Mouse (Mus musculus) 416B (cell line): ENCODE data around the gene Raet1e.
"Not testable (repeated sequence)": the region's sequence is repeated elsewhere in the genome, so short reads cannot be mapped to it uniquely, and the experiment has no call there.

ENCODE experiments used
- DNase-seq: peaks from one replicate; pipeline ENCODE4 v3.0.0; 2011; ENCODE audit warnings: low read depth

The Raet1e gene

DNA sequence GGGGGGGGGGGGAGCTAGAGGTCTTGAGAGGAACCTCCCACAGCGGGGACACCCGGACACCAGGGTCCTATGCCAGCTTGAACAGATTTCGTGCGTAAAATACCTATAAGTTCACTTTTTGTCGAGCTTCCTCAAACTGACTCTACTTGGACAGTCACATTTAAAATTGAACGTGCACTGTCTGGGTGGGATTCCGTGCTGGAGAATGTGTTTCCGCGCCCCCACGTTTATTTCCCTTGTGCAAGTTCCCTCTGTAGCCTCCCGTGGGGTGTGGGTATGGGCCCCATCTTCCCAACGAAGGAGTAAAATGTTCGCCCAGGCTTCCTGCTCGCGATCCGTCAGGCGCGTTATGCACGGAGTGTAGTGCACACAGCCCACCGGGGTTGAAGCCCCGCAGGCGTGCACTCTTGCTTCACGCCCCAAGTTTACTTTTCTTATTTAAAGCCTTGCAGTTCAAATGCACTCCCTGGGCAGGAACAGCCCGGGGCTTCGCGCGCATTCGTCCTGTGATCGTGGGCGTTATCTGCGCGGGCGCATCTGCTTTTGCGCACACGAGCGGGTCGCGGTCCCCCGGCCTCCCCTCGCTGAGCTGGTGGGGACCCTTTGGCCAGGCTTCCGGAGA, 115.4 kb downstream of the Raet1e start:
- DNase-seq: no peak

DNA sequence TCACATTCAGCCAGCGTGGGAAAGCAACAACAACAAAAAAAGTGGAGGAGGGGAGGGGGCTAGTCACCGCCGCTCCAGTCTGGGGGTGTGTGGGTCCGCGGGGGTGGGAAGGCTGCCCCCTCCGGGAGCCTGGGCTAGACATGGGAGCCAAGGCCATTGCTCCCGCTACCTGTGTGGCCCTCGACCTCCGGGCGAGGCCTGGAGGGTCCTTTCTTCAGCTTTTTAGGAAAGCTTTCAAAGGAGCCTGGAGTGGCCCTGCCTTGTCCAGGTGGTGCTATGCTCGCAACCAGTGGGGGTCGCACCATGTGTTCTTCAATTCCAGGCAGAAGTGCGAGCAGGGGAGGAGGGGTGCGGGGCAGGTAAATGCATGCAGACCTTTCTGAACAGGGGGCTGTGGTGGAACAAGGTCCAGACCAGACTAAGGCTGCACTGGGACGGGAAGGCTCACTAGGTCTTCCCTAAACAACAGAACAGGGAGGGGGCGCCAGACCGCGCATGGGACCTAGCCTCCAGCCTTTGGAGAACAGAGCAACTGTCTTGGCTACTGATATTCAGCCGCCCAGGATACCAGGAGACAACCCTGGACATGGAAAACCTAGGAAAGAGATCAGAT, 116.2 kb downstream of the Raet1e start:
- no peak for DNase-seq

DNA sequence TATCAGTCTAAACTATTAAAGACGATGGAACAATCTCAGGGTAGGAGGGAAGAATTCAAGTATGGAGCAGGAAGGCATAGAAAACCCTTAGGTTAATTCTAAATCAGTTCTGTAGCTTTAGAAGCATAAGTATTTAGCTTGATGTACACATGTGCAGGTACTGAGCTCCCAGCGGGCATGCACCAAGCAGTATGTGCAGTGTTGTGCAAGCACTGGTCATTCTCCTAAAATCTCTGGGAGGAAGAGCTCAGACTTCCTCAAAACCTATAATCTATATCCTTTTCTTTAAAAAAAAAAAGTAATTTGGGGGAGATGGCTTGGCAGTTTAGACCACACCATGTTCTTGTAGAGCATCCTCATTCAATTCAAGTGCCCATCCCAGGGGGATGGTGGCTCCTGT, 120.1 kb downstream of the Raet1e start:
- not testable (repeated sequence) for DNase-seq

DNA sequence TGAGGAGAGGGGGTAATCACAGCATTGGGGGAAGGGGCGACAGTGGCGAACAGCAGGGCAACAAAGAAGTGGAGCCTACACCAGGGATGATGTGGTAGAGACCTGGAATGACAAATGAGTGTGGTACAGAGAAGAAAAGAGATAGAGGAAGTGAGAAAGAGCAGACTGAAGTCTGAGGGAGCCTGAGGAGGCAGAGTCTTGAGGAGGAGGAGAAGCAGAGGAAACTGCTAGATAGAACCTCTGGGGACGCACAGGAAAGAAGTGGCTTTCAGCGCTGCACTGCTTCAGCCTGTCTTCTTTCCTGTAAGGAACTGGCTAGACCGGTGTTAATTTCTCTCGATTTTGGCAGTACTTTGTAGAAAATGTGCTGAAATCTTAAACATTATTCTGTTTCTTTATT, 124.4 kb downstream of the Raet1e start:
- DNase-seq: no peak

DNA sequence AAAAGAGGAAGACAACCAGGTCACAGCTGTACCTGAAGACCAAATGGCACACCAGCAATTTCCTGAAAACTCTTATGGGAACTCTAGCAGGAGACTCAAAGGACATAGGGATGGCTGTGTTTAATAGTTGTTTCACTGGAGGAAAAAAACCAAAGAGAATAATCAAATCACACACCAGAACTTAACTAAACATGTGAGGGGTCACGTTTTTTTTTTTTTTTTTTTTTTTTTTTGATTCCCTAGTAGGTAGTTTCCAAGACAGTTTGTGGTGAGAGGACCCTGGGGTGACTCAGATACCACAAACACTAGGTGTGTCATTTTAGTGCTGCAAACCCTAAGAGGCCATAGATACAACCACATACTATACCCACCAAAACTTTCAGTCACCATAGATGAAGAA, 137.3 kb downstream of the Raet1e start:
- no peak for DNase-seq

DNA sequence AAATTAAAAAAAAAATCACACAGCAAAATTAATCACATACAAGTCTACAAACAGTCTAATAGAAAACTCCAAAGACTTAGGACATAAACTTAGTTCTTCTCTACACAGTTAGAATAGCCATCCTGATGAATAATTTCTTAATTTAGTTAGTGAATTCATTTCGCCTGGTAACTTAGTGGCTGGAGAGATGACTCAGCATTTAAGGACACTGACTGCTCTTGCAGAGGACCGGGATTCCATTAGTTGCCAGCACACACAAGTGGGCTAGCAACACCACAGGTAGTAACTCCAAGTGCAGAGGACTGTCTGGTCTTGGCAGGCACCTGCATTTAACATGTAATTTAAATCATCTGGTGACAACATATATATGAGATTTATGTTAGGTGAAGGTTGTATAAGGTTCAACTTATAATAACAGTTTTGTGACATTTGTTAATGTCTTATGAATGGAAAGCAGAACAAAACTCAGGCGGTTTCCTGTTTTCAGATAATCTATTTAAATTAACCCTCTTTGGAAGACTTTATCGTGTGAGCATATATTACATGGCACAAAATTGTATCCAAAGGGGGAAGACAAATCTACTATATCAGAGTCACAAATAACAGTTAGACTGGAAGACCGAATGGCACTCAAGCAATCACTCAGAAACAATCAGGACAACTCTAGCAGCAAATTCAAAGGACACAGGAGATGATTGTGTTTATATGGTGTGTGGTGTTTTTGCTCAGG, 138.8 kb downstream of the Raet1e start:
- DNase-seq: peak; percentile 21

DNA sequence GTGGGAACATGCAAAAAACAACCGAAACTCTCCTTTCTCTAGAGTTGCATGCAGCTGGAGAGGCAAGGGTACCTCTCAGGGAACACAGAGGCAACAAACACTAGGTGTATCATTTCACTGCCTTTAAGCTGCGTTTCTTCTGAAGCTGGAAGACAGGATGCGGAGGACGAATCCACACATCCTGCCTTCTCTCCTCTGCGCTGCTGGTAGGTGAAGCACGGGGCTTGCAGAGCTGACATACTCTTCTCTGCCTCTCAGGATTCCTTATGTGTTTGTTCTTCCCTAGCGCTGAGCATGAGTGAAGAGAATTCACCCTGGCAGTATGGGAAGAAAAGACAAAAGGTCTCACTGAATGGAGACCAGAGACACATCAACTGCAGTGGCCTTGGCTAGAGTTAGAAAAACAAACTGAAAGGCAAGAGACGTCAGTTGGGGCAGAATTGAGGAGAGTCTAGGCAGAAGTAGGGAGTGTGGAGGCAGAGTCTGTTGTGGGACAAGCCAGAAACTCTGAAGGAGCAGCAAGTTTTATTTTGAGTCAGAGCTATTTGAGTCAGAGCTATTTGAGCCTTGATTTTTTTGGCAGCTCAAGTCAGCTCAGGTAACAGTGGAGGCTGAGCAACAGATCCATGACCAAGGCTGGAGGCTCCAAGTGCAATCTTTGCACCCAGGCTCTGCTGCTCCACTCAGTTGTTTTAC, 139.5 kb downstream of the Raet1e start:
- DNase-seq: no peak

DNA sequence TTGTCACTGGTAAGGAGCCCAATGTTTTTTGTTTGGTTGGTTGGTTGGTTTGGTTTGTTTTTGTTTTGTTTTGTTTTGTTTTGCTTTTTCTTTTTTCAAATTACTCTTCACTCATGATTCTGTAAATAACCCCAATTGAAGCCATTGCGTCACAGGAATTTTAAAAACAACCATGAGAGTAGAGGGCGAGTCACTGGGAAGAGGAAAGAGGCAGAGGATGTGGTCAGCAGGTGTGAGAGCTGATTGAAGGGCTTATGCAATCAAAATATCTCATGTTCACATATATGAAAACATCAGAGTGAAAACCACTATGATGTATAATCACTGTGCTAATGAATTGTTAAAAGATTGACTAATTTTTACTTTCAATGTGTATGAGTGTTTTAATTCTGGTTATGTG, 141.0 kb downstream of the Raet1e start:
- DNase-seq: peak; percentile 78

DNA sequence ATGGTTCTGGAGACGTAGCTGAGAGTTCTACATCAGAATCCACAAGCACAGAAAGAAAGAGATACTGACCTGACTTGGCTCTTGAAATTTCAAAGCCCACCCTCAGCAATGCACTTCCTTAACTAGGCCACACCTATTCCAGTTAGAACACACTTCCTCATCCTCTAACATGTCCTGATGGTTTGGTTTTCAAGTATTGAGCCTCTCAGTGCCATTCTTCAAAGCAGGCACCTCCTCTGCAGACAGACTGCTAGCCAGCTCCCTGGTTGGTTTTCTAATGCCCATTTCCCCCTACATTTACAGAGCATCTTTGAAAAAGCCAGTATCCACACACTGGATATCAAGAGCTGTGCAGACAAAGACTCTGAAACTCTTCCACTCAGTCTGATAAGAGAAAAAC, 143.3 kb downstream of the Raet1e start:
- peak; percentile 19 for DNase-seq

DNA sequence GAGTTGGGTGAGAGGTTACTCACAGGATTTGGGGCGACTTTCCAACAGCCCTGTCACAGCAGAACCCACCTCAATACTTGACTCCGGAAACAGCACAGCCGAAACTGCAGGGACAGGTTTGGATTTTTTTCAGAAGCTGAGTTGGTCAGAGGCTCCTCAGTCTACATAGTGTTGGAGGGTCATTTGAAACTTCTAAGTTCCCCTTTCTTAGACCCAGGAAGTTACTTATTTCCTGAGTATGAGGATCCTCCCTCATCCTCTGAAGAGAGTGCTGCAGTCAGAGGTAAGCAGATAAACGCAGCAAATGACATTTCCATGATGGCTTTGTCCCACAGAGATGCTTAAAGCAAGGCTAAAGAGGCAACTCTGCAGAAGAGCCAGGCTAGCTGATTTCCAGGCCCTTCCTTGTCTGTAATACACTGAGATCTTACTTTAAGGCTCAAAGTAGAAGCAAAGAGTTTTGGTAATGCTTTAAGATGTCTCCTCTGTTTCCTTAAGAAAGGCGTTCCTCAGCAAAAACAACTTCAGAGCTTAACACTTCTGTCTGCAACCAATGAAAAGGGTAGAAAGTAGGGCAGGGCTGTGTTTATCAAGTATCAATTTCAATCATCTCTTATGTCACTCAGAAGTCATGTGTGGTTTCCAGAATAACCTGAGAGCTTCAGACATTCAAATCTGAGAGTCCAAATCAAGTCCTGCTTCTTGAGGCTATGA, 144.1 kb downstream of the Raet1e start:
- DNase-seq: peak; percentile 51

DNA sequence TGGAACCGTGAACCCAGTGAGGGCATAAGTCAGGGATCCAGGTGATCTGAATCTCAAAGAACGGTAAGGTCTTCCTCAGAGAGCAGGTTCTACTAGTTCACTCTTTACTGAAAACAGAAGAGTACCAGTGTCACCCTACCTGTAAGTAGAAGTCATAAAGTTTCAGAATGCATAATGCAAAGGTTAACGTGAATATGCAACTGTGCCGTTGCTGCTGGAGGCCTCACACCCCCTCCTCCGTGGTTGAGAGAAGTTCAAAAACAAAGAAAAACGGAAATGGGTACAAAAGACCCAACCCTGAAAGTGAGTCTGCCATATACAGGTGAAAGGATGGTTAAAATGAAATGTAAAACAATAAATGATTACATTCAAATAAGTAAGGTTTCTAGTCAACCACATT, 145.4 kb downstream of the Raet1e start:
- no peak for DNase-seq

DNA sequence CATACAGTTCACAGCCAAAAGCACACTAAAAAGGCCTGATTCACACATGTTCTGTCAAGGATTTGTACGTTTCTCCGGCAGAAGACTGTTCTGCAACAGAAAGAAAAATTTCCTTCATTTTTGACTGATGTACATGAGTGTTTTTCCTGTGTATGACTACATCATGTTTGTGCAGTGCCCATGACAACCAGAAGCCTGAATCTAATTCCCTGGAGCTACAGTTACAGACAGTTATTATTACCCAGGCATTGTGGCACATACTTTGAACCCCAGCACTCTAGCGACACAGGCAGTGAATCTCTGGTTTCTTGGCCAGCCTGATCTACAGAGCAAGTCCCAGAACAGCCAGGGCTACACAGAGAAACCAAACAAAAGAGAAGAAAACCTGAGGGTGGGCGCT, 147.4 kb downstream of the Raet1e start:
- no peak for DNase-seq

DNA sequence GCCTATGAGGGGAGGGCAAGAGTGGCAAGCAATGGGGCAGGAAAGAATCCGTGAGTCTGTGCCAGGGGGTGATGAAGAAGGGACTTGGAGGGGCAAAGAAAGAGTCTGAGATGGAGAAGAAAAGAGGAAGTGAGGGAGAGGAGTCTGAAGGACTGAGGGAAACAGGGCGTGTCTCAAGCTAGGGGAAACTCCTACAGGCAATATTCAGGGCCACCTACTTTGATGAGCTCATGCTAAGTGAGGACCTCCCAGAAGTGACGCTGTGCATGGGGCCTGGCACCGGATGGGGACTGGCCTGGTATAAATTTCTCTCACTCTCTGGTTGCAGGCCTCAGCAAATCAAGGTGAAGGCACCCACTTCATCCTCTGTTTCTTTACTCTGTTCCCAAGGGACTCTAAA, 148.1 kb downstream of the Raet1e start:
- DNase-seq: peak; percentile 88

DNA sequence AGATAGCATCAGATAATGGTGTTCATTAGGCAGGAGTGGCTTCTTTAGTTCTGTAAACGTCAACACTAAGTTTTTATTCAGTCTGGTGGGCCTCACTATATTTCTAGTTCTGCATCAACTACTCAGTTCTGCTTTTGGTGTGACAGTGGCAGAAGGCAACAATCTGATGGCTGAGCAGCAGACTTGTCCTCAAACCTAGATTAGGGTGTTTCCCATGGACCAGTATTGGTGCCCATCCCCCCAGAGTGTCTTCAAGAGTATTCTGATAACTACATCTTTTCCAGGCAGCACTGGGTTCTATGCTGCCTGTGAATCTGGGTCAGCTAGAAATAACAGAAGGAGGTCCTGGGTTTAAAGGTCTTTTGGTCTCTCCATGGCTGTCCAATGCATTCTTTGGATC, 149.9 kb downstream of the Raet1e start:
- no peak for DNase-seq

DNA sequence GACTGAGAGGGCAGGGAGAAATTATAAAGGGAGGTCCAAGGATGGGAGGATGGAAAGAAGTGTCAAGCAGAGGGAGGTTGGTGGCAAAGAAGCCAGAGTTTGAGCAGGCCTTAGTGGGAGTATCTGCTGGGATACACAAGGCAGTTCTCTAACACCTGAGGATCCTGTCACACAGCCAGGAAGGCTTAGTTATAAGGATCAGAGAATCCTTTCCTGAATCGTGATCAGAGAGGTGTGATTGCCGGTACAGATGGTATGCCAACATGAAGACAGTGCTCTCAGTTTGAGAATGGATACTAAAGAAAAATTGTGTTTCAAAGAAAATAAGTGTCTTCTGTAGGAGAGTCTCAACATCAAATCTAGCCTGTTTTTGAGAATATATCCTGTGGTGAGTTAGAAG, 164.5 kb downstream of the Raet1e start:
- DNase-seq: no peak

DNA sequence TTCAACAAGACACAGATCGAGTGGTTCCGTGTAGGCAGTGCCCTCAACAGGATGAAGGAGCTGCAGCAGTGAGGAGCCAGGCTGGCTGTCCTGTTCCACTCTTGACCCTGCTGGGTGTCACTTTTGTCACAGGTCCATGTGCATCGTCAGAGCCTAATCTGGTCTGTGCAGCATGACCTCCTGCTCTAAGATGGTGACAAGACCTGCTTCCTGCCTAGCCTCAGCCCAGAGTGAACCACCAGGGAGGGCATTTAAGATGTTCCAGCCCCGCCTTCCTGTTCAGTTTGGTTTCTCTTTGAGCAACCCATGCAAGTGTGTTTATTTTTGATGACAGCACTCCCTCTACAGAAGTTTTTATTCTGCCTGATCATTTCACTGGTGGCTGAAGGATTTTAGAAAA, 187.4 kb downstream of the Raet1e start:
- DNase-seq: peak; percentile 56

DNA sequence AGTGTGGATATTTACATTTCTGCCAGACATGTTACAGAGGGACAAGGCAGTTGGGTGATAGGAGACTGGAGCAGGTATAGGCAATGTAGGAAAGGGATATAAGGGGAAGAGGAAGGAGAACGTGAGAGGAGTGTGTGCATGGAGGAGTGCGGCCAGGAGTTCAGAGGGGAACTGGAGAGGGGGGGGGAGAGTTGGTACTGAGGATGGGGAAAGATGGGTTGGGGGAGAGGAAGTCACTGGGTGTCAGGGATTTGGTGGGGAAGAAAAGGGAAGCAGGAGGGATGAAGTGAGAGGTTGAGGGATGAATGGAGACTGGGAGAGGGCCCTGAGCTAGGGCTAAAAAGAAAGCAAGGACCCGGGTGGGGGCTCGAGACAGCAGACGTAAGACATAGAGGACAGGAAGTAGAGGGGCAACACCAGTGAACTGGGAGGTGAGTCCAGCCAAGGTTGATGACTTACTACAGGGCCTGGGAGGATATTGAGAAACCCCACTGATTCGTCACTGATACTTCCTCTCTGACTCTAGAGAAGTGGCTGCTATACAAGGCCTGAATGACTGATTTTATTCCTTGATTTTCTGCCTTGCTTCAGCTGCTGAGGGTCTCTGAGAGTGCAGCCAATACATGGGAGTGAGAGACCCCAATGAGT, 195.3 kb downstream of the Raet1e start:
- peak; percentile 74 for DNase-seq

DNA sequence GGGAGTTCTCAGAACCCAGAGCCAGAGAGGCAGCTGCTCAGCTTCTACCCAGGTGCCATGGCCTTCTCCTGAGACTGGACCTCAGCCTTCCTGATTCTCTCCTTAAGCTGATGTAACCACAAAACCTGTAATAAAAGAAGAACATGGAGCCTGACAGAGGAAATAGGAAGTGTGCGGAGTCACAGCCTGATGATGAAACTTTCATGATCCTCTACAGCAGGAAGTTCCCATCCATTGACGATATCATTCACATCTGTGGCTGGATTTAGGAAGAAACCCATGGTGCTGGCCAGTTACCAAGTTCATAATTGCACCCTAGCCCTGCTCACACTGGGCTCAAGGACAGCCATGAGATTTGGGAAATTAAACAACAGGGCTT, 195.8 kb downstream of the Raet1e start:
- DNase-seq: peak; percentile 78

DNA sequence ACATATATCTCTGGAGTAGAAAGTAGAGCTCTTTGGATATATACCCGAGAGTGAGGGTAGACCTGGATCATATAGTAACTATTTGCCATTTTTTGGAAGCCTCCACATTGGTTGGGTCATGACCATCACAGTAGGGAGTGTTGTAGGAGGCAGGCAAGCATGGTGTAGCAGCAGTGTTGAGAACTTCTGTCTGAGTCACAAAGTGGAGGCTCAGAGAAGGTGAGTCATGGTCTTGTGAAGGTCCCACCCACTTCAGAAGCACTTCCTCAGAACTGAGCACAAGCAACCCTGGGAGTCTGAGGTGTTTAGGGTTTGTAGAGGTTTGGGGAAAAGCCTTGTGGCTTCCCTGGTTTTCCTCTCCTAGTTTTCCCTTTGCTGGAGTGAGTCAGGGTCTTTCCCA, 199.0 kb downstream of the Raet1e start:
- not testable (repeated sequence) for DNase-seq

DNA sequence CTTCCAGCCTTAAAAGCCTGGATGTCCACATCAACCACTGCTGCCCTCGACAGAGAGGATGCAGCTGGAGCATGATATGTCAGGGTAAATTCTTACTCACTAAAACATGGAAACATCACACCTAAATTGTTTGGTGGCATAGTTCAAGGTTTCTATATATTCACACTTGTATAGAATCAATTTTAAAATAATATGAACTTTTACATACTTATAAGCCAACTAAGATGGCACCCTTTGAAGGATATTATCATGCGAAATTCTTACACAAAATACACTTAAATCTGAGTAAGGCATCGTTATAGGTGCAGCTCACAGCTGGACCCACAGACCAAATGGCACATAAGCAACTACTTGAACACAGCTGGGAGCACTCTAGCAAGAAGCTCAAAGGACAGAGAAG, 201.9 kb downstream of the Raet1e start, which contains the start of gene Raet1d:
Gene Raet1d (plus strand): TSS at position 301 of the 400 bp plus-strand sequence.
- DNase-seq: not testable (repeated sequence)

DNA sequence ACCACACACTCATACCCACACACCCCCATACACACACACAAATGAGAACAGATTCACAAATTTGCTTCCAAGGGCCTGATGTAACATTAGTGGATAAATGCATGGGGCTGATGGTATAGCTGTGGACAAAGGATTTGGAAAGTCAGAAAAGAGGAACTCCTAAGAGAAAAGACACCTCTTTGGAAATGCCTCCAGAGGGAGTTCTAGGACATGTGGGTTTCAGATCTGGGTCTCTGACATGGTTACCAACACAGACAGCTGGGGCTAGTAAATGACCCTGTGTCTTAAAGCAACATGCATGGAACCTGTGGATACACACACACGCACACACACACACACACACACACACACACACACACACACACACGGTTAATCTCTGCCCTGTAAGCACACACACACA, 202.6 kb downstream of the Raet1e start:
- not testable (repeated sequence) for DNase-seq
